Mouse (Mus musculus): ENCODE data around the gene Chst11.

Chst11 gene

DNA sequence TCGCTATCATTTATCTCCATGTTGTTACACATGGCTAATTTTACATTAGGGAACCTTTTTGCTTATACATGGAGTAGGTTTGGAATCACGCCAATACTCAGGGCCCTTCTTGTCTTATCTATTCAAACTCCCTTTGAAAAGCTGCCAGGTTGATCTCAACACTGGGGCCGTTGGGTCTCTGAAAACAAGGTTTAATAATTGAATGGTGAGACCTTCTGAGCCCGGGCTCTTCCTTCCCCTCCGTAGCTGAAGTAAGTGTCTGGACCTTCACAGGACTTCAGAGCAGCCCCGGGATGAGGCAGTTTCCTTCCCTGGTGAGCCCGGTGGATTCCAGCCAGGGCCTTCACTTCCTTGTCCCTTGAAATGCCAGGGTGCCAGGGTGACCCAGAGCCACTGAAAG, 5.6 kb downstream of the Chst11 start:
- DNase-seq (ENCODE audit: low spot score) = no peak

DNA sequence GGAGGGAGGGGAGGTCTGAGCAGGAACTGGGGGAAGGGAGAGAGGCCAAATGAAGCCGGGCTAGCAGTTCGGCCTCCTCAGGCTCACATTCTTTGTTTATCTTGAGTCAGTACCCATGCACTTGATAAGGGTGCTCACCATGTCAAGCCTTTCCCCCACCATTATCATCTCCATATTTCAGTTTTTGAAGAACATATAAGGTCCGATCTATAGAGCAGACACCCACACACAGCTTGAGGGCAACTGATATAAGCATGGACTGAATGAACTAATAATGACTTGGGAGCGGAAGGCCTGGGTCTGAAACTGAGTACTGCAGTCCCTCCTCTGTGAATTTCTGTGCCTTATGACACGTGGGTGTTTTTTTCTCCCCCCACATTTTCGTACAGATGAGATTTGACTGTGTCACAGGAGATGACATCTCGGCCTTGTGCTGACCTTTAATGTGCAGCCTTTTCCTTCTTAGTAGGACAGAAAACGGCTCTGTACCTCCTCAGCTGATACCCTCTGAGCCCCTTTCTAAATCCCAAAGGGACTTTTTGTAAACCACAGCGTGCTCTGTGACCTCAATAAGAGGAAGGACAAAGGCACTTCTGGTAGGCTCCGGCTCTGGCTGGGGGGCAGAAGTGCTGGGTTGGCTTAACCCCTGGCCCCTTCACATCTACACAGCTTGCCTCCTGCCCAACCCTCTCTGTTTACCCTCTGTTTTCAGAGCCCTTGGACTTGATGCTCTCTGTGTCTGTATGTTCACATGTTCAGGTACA, 6.6 kb downstream of the Chst11 start:
- DNase-seq (ENCODE audit: low spot score) = no peak

DNA sequence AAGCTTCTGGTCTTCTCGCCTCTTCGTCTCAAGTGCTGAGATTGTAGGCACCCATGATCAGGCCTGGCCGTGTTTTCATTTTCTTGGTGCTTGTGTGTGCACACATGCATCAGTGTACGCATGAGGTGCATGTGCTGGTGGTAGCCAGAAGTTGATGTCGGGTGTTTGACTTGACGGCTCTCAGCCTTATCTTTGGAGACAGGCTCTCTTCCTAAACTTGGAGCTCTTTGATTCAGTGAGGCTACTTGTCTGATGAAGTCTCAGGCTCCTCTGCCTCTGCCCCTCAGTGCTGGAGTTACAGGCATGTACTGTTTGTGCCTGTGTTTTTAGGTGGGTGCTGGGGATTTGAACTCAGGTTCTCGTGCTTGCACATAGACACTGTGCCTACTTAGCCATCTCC, 9.0 kb downstream of the Chst11 start:
- no peak for DNase-seq (ENCODE audit: low spot score)

DNA sequence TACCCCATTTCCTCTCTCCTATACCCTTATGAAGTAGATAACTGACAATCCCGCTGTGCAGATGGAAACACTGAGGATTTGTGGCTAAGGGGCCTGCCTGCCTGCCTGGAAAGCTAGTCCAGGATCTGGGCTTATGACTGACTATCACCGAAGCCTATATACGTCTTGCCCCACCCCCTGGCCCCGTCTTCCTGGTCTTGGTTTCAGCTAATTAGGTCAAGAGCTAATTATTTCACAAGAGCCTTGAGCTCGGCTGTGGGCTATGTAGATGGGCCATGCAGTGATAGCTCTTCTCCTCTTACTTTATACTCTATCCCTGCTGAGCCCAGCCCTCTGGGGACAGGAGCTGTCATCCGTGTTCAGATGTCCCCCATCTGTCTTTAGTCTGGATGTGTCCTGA, 12.2 kb downstream of the Chst11 start:
- DNase-seq (ENCODE audit: low spot score) = no peak

DNA sequence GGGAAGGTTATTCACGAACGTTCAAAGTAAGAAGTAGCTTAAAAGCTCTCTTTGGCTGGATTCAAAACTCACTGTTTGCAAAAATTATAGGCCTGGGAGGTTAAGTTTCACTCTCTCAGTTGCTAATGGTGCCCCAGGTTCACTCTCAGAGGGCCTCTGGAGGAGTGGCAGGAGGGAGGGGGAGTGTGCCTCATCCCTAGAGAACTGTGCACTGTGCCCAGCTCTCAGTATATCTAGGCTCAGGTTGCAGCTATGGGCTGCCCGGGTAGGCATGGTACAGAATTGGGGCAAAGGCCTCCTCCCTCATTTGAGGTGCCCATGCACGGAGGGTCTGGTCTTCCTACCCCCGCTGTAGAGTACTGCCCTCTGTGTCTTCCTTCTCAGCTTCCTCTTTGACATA, 14.9 kb downstream of the Chst11 start:
- DNase-seq (ENCODE audit: low spot score) = no peak

DNA sequence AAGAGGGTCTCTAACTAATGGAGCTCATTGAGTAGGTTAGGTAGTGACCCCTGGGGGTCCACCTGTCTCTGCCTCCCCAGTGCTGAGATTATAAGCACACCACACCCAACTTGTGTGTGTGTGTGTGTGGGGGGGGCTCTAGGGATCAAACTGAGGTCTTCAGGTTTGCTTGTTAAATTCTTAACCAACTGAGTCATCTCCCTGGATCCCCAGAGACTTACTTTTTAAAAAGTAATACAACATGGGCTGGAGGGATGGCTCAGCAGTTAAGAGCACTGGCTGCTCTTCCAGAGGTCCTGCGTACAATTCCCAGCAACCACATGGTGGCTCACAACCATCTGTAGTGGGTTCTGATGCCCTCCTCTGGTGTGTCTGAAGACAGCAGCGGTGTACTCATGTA, 15.4 kb downstream of the Chst11 start:
- DNase-seq (ENCODE audit: low spot score) = no peak

DNA sequence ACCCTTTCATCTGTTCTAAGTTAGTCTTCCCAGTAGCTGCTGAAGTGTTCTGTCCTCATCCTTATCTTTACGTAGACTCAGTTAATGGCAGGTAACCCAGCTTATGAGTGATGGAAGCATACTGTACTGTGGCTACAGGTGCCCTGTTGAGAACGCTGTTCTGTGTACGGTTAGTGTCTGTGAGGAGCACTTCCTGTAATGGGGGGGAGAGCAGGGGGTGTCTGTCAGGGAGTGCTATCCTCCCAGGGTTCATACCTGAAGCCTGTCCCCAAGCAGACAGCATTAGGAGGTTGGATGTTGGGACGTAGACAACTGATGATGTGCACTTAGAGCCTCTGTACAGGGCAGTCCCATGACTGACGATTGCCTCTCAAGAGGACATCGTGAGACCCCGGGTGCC, 18.6 kb downstream of the Chst11 start:
- DNase-seq (ENCODE audit: low spot score) = no peak

DNA sequence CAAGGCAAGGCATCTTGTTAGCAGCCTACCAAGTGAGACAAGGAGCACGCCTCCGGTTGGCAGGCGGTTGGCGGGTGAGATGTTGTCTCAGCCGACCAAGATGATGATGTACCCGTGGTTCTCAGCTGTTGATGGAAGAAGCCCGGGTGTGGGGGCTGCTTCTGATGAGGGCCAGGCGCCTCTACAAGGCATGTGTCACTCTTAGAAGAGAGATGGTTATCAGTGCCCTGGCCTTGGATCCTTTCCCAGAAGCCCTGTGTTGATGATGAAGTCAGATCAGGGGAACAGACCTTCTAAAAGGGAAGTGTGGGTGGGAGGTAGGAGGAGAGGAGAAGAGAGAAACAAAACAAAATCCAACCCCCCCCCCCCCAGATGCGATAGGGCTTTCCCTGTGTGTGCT, 19.1 kb downstream of the Chst11 start:
- DNase-seq (ENCODE audit: low spot score) = peak; percentile 66

DNA sequence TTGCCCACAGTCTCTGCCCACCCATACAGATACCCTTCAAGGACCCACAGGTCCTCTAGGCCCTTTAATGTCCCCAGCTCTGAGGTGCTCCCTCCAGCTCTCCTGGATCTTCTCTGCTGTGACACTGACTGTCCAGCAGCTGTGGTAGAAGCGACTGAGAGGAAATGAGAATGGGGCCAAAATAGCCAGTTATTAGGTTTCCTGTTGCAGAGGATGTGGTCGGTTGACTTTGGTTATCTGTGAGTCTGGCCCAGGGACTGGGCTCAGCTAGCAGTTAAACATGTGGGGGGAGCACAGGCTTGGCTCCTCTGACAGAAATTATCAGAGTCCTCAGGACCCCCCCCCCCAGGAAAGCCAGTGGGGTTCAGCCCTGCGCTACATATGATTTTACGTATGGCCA, 19.7 kb downstream of the Chst11 start:
- no peak for DNase-seq (ENCODE audit: low spot score)

DNA sequence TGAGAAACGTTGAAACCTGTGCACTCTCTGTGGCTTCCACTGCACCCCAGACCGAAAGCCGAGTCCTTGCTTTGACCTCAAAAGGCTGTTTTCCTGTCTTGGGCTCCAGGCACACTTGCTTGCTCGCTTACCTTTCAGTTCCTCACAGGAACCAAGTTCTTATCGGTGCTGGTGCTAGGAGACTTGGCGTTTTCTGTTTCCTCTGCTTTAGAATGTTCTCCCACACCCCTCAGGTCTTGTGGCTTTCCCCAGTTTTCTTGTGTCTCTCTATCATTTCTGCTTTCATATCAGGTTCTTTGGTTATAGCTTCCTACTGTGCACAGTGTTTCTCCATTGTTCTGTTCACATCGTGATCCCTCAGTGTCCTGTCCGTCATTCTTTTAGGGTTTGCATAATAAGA, 21.0 kb downstream of the Chst11 start:
- DNase-seq (ENCODE audit: low spot score) = no peak

DNA sequence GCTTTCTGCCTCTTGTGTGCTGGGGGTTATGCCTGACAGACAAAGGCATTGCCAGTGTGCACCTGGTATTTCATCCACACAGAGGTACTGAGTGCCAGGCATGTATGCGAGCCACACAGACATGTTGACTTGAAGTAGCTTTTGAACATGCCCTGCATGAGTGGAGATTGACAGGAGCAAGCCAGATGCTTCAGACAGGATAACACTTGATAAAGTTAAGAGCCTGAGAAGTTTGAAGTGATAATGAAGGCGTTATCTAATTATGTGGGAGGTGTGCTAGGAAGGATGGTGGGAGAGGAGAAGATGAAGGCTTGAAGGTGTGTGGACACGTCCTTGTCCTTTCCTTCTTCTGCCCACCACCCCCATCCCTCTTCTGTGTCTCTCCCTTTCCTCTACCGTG, 28.7 kb downstream of the Chst11 start:
- no peak for DNase-seq (ENCODE audit: low spot score)

DNA sequence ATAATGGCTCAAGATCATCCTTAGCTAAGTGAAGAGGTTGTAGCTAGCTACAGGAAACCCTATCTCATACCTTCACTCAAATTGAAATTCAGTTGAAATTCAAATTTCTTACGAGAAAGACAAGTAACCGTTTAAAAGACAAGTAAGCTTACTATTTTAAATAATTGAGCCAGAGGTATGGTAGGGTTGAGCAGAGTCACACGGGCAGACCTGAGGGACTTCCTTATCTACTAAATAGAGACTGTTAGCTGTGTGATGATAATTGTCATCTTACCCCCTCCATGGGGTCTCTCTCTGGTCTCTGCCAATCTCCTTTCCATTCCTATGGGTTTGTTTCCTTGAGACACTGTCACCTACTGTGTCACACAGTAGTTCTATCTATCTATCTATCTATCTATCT, 30.6 kb downstream of the Chst11 start:
- no peak for DNase-seq (ENCODE audit: low spot score)

DNA sequence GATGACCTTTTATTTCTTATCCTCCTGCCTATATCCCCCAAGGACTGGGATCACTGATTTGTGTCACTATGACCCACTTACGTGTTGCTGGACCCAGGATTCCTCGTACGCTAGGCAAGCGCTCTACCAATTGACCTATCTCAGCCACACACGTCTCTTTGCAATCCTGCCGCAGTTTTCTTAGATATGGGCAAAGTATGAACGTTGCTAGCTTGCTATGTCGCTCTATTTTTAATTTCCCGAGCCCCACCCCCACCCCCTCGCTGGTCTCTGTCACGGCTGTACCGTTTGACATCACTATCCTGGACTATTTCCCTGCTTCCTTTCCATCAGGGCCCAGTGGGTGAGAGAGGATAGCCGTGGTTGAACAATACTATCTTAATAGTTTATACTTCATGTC, 31.5 kb downstream of the Chst11 start:
- DNase-seq (ENCODE audit: low spot score) = no peak

DNA sequence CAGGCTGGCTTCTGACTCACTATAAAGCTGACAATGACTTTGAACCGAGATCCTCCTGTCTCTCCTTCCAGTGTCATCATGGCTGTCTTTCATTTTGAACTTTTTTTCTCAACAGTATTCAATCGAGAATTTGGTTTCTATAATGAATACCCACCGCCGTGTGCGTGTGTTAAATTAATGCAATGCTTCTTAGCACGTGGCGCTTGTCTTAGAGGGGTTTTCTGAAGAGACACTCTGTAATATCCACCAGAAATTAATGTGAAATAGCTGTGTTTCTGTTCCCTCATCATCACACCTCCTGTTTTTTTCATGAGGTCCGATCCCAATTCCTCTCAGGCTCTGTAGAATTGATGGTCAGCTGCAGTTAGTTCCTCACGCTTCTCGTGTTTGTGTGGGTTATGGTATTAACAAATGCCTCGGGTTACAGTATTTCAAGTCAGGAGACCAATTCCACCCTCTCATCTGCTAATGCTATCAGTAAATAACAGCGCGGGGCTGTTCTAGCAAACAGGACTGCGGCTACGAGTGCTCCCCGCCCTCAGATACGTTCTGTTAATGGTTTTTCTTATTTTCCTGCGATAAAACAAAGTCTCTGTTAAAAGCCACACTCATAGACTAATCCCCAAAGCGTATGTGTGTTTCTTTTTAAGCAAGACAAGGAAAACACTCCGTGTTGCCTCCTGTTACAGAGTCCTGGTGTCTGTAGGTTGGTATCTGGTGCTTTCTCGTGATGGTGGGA, 32.6 kb downstream of the Chst11 start:
- no peak for DNase-seq (ENCODE audit: low spot score)

DNA sequence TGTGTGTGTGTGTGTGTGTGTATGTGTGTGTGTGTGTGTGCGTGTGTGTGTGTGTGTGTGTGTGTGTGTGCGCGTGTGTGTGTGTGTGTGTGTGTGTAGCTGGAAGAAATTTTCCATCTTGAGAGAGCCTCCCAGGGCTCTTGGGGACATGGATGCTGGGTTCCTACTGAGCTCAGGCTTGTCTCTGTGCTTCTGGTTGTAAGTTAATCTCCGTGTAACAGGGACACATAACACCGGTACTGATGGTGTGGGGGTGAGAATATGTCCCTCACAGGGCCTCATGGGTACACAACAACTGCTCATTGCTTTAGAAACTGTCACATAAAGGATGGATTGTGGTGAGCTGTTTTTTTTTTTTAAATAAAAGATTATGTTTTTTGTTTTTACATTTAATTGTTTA, 33.2 kb downstream of the Chst11 start:
- no peak for DNase-seq (ENCODE audit: low spot score)

DNA sequence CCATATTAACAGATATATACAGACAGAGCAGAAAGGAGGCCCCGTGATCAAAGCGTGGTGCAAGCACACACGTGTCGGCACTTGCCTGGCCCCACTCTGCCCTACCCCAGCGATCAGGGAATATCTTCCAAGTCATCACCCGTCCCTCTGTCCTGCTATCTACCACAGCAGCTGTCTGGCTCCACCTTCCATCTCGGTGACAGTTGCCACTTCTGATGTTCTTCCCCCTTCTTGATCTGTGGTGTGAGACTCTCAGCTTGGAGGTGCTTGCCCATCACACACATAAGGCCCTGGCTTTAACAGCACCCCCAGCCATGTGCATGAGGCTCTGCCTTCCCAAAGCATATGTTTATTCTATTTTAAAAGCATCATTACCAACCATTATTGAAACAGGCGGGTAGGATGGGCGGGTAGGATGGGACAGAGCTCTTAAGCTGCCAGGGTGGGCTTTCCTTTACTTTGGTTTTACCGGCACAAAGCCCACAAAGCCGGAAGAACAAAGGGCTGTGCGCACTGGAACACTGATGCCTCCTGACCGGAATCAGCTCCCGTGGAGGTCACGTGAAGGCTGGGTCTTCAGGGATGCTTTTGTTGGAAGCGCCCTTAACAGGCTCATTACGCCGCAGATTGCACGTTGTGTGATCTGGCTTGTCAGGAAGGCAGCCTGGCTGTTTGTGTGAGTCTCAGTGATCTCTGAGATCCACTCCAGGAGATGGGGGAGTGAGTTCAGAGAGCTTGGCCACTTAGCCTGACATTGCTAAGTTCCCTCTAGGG, 34.4 kb downstream of the Chst11 start:
- DNase-seq (ENCODE audit: low spot score) = no peak

DNA sequence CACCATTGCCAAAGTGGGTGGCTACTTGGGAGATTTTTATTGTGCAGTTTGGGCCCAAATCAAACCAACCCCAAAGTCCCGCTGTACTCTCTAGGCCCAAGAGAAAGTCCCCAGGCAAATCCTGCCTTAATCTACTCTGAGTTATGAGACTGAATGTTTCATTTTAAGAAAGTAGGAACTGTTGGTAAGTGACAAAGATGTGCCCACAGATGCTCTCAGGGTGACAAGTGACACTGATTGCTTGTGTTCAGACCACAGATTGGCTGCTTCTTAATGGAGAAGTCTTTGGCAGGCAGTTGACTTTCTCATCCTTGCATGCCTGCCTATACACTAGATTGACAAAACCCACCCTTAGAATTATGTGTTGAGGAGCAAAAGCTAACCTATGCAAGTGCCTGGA, 37.3 kb downstream of the Chst11 start:
- DNase-seq (ENCODE audit: low spot score) = no peak

DNA sequence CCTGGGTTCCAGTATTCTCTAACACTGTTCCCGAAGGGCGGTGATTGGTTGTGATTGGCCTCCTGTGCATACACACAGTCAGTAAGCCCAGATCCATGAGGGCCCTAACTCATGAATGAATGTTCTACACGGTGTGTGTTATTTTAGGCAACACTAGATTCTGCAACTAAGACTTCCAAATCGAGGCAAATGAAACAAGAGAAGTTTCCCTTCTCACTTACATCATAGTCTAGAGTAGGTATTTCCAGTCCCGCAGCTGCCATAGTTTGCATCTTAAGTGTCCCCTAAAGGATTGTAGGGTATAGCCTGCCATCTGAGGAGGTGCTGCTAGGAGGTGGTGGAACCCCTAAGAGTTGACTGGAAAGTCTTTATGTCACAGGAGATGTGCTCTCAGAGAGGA, 40.9 kb downstream of the Chst11 start:
- no peak for DNase-seq (ENCODE audit: low spot score)

DNA sequence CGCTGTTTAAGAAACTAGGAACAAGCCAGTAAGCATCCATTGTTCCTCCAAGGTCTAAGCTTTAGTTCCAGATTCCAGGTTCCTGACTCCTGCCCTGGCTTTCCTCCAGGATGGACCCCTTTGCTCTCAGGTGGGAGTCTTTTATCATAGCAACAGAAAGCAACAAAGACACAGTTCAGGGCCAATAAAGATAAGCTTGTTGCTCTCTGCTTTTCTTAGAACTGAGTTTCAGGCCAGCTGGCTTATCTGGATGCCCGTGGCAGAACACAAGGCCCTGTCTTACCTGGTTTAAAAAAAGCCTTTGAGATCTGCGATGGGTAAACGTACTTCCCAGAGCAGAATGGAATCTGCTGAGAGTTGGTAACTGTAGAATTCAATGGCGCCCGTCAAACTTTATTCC, 42.4 kb downstream of the Chst11 start:
- no peak for DNase-seq (ENCODE audit: low spot score)

DNA sequence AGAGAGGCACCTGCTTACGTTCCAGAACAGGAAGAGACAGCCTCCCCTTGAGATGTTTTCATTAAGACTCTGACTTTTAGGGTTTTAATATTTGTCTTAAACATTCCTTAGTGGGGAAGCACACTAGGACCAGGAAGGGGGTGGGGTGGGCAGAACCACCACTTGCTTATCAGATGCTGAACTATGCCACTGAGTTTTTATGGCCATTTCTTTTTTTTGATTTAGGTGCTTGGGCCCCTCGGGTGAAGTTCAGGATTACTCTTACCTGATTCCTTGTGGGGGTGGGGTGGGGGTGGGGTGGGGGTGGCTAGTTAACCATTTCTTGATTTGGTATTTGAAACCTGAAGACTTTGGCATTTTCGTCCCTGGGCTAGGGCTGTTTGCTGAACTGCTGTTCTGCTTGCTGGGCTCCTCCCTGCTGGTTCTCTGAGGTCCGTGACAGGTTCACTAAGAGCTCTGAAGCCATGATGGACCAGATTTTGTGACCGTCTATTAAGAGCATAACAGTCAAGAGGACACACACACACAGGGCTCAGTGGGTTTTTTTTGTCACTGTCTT, 44.9 kb downstream of the Chst11 start:
- no peak for DNase-seq (ENCODE audit: low spot score)

DNA sequence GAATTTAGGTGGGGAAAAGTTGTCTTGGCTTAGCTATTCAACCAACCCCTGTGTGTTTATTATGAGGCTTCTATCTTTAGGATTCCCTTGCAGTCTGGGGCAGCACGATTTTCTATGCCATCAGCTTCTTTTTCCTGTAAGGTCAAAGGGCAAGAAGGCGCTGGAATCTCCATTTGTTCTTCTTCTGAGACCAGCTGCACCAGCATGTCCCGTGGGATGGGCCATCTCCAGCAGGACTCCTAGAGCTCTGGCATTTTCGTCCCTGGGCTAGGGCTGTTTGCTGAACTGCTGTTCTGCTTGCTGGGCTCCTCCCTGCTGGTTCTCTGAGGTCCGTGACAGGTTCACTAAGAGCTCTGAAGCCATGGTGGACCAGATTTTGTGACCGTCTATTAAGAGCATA, 45.6 kb downstream of the Chst11 start:
- no peak for DNase-seq (ENCODE audit: low spot score)

DNA sequence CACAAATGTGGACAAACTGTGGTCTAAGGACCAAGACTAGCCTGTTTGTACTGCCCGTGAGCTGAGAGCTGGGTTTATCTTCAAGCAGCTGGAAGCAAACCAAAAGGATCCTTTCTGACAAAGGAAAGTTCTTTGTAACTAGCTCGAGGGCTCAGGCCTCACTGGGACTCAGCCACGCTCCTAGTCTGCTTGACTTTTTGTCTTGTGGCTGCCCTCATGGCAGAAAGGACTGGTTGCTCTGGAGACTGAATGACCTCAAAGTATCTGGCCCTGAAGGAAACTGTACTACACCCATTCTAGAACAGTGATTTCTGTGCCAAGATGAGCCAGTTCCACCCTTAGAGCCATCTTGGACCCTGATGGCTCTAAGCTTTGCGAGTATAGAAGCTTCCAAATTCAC, 46.3 kb downstream of the Chst11 start:
- DNase-seq (ENCODE audit: low spot score) = no peak

DNA sequence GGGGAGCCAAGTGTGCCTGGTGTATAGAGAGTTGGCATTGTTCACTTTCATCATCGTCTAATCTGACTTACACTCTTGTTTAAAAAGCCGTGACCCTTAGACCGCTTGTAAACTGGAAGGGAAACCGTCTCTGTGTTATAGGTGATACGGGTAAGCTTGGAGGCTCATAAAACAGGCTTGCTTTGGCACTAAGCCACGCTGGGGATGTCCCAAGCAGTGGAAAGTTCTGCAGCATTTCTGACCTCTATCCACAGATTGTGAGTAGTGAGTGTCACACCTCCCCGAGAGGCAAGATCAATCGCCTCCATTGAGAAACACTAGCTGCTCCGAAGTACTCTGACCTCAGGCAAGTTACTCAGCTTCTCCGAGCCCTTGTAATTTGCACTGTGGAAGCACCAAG, 47.3 kb downstream of the Chst11 start:
- DNase-seq (ENCODE audit: low spot score) = no peak

Measured in ovary, adult 18-20 months (tissue).